Mouse (Mus musculus) gastrocnemius, postnatal 14 days (tissue): Measurements from ENCODE around the gene Nme4. TPM values are rescaled to one million over a fixed set of nuclear protein-coding genes. Genes with fewer than 3 reads are reported as not detected.

Experiments
- total RNA-seq, 2 experiments: library from RNA; stranded (reverse); gene quantifications; 2 replicates each; pipeline ENCODE4 v1.2.3; 2021

Nme4 gene
- total RNA-seq, 2 experiments from 2014 or later, result 3.0 to 3.9 TPM

Other genes with a start within 250 kb of the Nme4 start
- 1 to 10 TPM; 1.6 to 2.0 TPM for gene Wdr90, start 234.1 kb downstream of the Nme4 start, total RNA-seq
- 10 to 100 TPM; 52.3 to 73.3 TPM for gene Mcrip2, start 226.8 kb downstream of the Nme4 start, total RNA-seq
- gene Mettl26, start 220.5 kb downstream of the Nme4 start, total RNA-seq, result 10 to 100 TPM; 26.1 to 27.7 TPM
- gene Wfikkn1, start 214.7 kb downstream of the Nme4 start, total RNA-seq, result under 1 TPM; 0.49 to 0.55 TPM
- gene Rab40c, start 175.9 kb downstream of the Nme4 start, total RNA-seq, result 10 to 100 TPM; 10.1 to 10.3 TPM
- 10 to 100 TPM; 29.8 to 30.2 TPM for gene Pigq, start 150.7 kb downstream of the Nme4 start, total RNA-seq
- gene Nhlrc4, start 150.6 kb downstream of the Nme4 start, total RNA-seq, result not detected
- not detected for gene A930017K11Rik, start 143.0 kb downstream of the Nme4 start, total RNA-seq
- gene Capn15, start 109.8 kb downstream of the Nme4 start, total RNA-seq, result 1 to 10 TPM; 4.3 to 5.9 TPM
- 10 to 100 TPM; 39.2 to 41.3 TPM for gene Rab11fip3, start 26.0 kb downstream of the Nme4 start, total RNA-seq
- gene Decr2, start 5.3 kb downstream of the Nme4 start, total RNA-seq, result 1 to 10 TPM; 4.0 to 4.5 TPM
- gene Tmem8, start 17.7 kb upstream of the Nme4 start, total RNA-seq, result 1 to 10 TPM in 1 of 2 experiments, under 1 TPM in 1; 0.80 to 1.3 TPM
- gene Mrpl28, start 27.9 kb upstream of the Nme4 start, total RNA-seq, result 10 to 100 TPM; 55.3 to 57.7 TPM
- 10 to 100 TPM; 12.0 to 13.3 TPM for gene Axin1, start 43.1 kb upstream of the Nme4 start, total RNA-seq
- not detected for gene Pdia2, start 103.5 kb upstream of the Nme4 start, total RNA-seq
- 1 to 10 TPM in 1 of 2 experiments, under 1 TPM in 1; 0.47 to 1.5 TPM for gene Rgs11, start 107.3 kb upstream of the Nme4 start, total RNA-seq
- gene Arhgdig, start 112.2 kb upstream of the Nme4 start, total RNA-seq, result 1 to 10 TPM; 2.2 to 5.1 TPM
- 10 to 100 TPM; 47.8 to 62.8 TPM for gene Fam234a, start 148.6 kb upstream of the Nme4 start, total RNA-seq
- gene Luc7l, start 157.3 kb upstream of the Nme4 start, total RNA-seq, result 10 to 100 TPM; 14.0 to 15.4 TPM